Mouse (Mus musculus): Measurements from ENCODE around the gene Ppil4.

GRCm38 (mm10) chr10:7836902-7837301, 44.2 kb downstream of the Ppil4 start:
- no peak for TF ChIP-seq POLR2AphosphoS2 (IDR thresholded peaks at IDR 0.05; ENCODE audit: low read depth, low read length)
- TF ChIP-seq CTCF (conservative IDR thresholded peaks at IDR 0.05 in 1 of 2, IDR thresholded peaks at IDR 0.05 in 1 of 2; ENCODE audit: low read depth in 2 of 2, low read length in 2 of 2) = peak; percentile 28 to 37; a peak in 3 of 4 replicates
- no peak for TF ChIP-seq EP300 (IDR thresholded peaks at IDR 0.05; ENCODE audit: low read length)
- no peak for TF ChIP-seq USF2 (conservative IDR thresholded peaks at IDR 0.05; ENCODE audit: low read depth, low read length)
- no peak for TF ChIP-seq HCFC1 (IDR thresholded peaks at IDR 0.05; ENCODE audit: low read depth, low read length)
- no peak for TF ChIP-seq RCOR1 (conservative IDR thresholded peaks at IDR 0.05; ENCODE audit: low read depth, low read length)
